Comparison of ENCODE assay signal across 13 mouse cellular contexts in genomic region chr2:153603724-153604123, GRCm38 (mm10). TPM values are rescaled to one million over a fixed set of nuclear protein-coding genes. Genes with fewer than 3 reads are reported as not detected.
A peak's percentile ranks its signal among the peaks of the same experiment; 100 is the strongest.
DNase-seq lines count a peak whose midpoint lies in the region; ATAC-seq and TF ChIP-seq lines count a peak whose summit lies in the region.
"Had no signal": no experiment of that assay in that cellular context is flagged by ENCODE, and none has a peak within 500 bp of the region (broad histone marks: within the 10 kb centered on the region; RNA-seq: fewer than 3 reads in every experiment).

No protein-coding gene starts in this region.

- ATAC-seq in liver, postnatal 0 days = no peak

- no peak for TF ChIP-seq EP300 in liver, postnatal 0 days (IDR thresholded peaks at IDR 0.05; ENCODE audit: low read depth)

- no peak overlapping the region for H3K4me3 ChIP-seq in left cerebral cortex, adult 2 months
- H3K4me3 ChIP-seq in liver, postnatal 0 days (ENCODE audit: low read depth, low read length) = no peak overlapping the region
- H3K4me3 ChIP-seq: limb, embryonic 10.5 days had no signal

- TF ChIP-seq CTCF in left cerebral cortex, adult 2 months (IDR thresholded peaks at IDR 0.05) = peak; percentile 29
- TF ChIP-seq CTCF in liver, postnatal 0 days (IDR thresholded peaks at IDR 0.05; ENCODE audit: low read depth) = peak; percentile 59

- peaks cover 23% of the 10 kb centered on the region for H3K4me1 ChIP-seq in liver, postnatal 0 days (ENCODE audit: insufficient read depth)

- WGBS in liver, postnatal 0 days (ENCODE audit: insufficient replicate concordance) = 39% methylated on average over 4 of the region's 4 CpGs

- no peak overlapping the region for H3K27ac ChIP-seq in left cerebral cortex, adult 2 months
- no peak overlapping the region for H3K27ac ChIP-seq in liver, postnatal 0 days (ENCODE audit: low read depth)
- H3K27ac ChIP-seq: limb, embryonic 10.5 days had no signal

- H3K9me3 ChIP-seq in liver, postnatal 0 days (ENCODE audit: low read length) = no peaks in the 10 kb centered on the region
- H3K9me3 ChIP-seq: limb, embryonic 10.5 days had no signal

- peak; percentile 47 for DNase-seq in adrenal gland, adult 2 months
- DNase-seq in adrenal gland, adult 18-20 months (ENCODE audit: low spot score in 2 of 2) = no peak
- no peak for DNase-seq in left cerebral cortex, adult 2 months (ENCODE audit: extremely low spot score in 1 of 2, low spot score in 2 of 2)
- no peak for DNase-seq in left cerebral cortex, adult 18-20 months (ENCODE audit: low spot score in 2 of 2)
- peak; percentile 82 for DNase-seq in R1 (ENCODE audit: low read depth, low spot score)
- DNase-seq in liver, postnatal 0 days = no peak
- DNase-seq in neural tube, embryonic 10.5 days (ENCODE audit: extremely low spot score, low spot score) = no peak
- DNase-seq in layer of hippocampus, adult 9-11 months = no peak
- DNase-seq: heart, adult 11 months; heart, postnatal 10 days; lung, postnatal 36 days; spleen, adult 18-20 months had no signal

- intact Hi-C loops in left cerebral cortex, adult 2 months (cut with DNase I) = no loop called here

- H3K36me3 ChIP-seq in liver, postnatal 0 days (replicated peaks; ENCODE audit: insufficient read depth, low read length) = no peaks in the 10 kb centered on the region
- H3K36me3 ChIP-seq: limb, embryonic 10.5 days had no signal

- no peak overlapping the region for H3K4me2 ChIP-seq in liver, postnatal 0 days (ENCODE audit: low read depth, low read length)

- no peaks in the 10 kb centered on the region for H3K27me3 ChIP-seq in liver, postnatal 0 days (ENCODE audit: insufficient read depth, low read length)

- H3K9ac ChIP-seq in liver, postnatal 0 days (replicated peaks) = no peak overlapping the region

RNA-seq across cellular contexts. Expression of gene Commd7, which starts 28.9 kb away (rescaled TPM):
- 10 to 100 TPM; 32.3 to 37.0 TPM for total RNA-seq in adrenal gland, adult 2 months (2021)
- polyA plus RNA-seq in adrenal gland, adult 2 months (2012; rRNA removed) = 21.9 and 28.9 TPM in 2 replicates
- total RNA-seq in adrenal gland, adult 18-20 months (2021) = 10 to 100 TPM; 28.5 to 40.5 TPM
- total RNA-seq in left cerebral cortex, adult 2 months (2021) = 10 to 100 TPM; 26.2 to 27.1 TPM
- total RNA-seq in left cerebral cortex, adult 18-20 months (2021) = 10 to 100 TPM; 28.7 to 30.3 TPM
- polyA plus RNA-seq in liver, postnatal 0 days (2015; fragmentation: Nextera tagmentation; extraction: Ambion mirVana) = 31.2 and 32.9 TPM in 2 replicates

RNA-seq across cellular contexts. Expression of gene Dnmt3b, which starts 45.5 kb away (rescaled TPM):
- total RNA-seq in adrenal gland, adult 2 months (2021) = 1 to 10 TPM; 1.4 to 1.9 TPM
- polyA plus RNA-seq in adrenal gland, adult 2 months (2012; rRNA removed) = 1.2 and 1.7 TPM in 2 replicates
- total RNA-seq in adrenal gland, adult 18-20 months (2021) = 1 to 10 TPM; 1.2 to 1.4 TPM
- 1 to 10 TPM; 1.1 to 1.6 TPM for total RNA-seq in left cerebral cortex, adult 2 months (2021)
- under 1 TPM; 0.47 to 0.58 TPM for total RNA-seq in left cerebral cortex, adult 18-20 months (2021)
- polyA plus RNA-seq in liver, postnatal 0 days (2015; fragmentation: Nextera tagmentation; extraction: Ambion mirVana) = 4.8 and 5.3 TPM in 2 replicates

Comparison
In these comparisons a context has a peak if more than half of its experiments do, and no peak if none do; other contexts are left out.
1. DNase-seq: peak in adrenal gland, adult 2 months (single experiment) and R1 (single experiment); none in adrenal gland, adult 18-20 months (0 of 2), left cerebral cortex, adult 2 months (0 of 2), left cerebral cortex, adult 18-20 months (0 of 2), liver, postnatal 0 days (single experiment), neural tube, embryonic 10.5 days (single experiment) and layer of hippocampus, adult 9-11 months (single experiment).